Mouse (Mus musculus) B cell, adult 67 days (primary cell): ENCODE results near the gene Epb42. TPM values are rescaled to one million over a fixed set of nuclear protein-coding genes. Genes with fewer than 3 reads are reported as not detected.

ENCODE experiments used
- total RNA-seq, 2 experiments: library from RNA; stranded (reverse); gene quantifications; 4 replicates each; pipeline ENCODE4 v1.2.4; 2023

Gene Epb42
- not detected for total RNA-seq

GRCm38 (mm10) chr2:121036733-121037341, at the start of gene Epb42:
Gene Epb42, minus strand, starts transcription at chr2:121037072.

DNA sequence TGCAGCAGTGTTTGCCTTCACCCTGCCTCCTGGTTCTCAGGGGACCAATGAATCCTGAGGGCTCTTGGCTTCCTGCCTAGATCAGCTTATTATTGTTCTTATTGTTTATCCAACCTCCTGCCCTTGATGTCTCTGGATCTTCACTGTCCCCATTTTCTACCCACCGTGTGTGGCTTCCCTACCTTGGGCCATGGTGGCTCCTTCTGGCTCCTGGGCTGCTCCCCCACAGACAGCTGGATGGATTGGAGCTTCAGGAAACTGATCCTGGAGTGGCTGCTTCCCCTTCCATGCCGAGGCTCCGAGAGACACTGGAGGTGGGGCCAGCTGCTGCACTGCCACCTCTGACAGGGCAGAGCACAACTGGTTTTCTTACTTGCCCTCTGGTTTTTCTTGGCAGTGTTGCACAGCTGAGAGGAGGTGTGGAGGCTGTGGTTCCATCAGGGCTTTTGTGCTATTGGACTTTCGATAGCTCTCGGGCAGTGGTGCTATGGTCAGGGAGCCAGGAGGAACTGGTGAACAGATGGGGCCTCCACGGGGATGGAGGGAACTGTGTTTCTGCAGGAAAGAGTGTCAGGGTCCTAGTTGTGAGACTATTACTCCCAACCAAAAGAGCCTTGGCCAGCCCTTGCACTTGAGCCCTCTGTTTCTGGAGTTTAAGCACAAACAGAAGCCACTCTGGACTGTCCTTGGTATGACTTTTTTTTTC, 48.8 kb upstream of the Epb42 start, which contains the start of gene Tgm5:
Gene Tgm5 (minus strand): TSS at position 362 of the 706 bp plus-strand sequence.

GRCm38 (mm10) chr2:121007925-121008663, 28.8 kb downstream of the Epb42 start, which contains the start of gene Ccndbp1:
Gene Ccndbp1, plus strand, starts transcription at chr2:121008403.

DNA sequence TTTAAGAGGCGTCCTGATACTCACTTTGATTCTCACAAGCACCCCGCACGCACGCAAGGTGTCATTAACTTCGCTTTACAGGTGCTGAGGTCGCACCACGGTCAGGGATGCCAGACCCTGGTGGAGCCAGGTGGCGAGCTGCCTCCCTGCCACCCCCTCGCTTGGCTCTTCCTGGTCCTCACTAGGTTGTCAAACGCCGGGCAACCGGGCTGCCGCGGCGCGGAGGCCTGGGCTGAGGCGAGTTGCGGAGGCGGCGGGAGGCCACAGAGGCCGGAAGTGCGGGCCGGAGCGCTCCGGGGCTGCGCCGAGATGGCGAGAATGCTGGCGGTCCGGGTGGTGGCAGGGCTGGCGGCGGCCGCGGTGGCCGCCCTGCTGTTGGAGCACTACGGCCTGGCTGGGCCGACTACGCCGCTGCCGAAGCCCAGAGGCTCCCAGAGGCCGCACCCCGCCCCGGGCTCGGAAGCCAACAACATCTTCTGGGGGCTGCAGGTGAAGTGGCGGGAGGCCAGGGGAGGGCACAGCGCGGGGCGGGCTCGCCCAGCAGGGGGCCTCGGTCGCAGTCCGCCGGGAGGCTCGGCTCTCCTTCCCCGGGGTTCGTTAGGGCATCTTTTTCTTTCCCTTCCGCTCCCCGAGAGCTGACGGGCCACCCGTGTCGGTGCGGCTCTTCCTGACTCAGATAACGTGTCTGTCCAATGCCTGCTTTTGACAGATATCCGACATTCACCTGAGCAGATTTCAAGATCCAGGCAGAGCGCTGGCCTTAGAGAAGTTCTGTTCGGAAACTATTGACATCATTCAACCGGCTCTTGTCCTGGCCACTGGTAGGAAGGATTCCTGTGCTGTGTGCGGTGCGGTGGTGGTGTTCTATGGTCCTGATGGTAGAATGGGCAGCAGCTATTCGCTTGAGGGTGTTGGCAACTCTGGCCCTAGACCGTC, 59.6 kb downstream of the Epb42 start, which contains the start of gene Tmem62:
Gene Tmem62 (plus strand): TSS at position 28 of the 936 bp plus-strand sequence.

DNA sequence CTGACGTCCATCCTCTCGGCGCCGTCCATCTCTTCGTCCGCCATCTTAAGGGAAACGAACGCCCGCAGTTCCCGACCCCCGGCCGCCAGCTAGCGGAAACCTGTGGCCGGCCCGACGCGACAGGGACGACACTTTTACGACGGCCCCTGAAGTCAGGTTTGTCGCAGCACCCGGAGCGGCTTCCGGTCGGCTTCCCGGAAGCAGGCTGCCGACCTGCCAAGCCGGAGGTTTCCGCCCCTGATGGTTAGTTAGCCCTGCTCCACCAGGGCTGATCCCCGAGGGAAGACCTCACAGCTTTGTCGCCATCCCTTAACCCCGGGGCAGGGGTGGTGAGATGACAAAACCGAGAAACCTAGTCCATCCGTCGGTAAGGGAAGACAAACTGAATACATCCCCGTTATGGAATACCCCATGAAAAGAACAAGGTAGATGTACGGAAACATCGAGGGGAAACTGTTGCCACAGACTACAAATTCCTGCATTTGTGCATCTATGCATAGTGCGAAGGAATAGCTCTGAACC, 66.3 kb downstream of the Epb42 start, which contains the start of gene Ubr1:
Gene Ubr1 (minus strand): TSS at position 157 of the 522 bp plus-strand sequence.

Other genes starting within 250 kb of the Epb42 start
- gene Cdan1, start 186.9 kb downstream of the Epb42 start, total RNA-seq: 10 to 100 TPM; 45.1 to 53.0 TPM
- gene Ttbk2, start 186.5 kb downstream of the Epb42 start, total RNA-seq: 10 to 100 TPM; 10.1 to 12.0 TPM
- gene Ubr1, start 66.4 kb downstream of the Epb42 start, total RNA-seq: 10 to 100 TPM; 72.1 to 73.0 TPM
- gene Tmem62, start 60.1 kb downstream of the Epb42 start, total RNA-seq: 10 to 100 TPM; 21.9 to 30.0 TPM
- gene Ccndbp1, start 28.7 kb downstream of the Epb42 start, total RNA-seq: 10 to 100 TPM; 92.0 to 94.1 TPM
- not detected for gene Tgm5, start 48.8 kb upstream of the Epb42 start, total RNA-seq
- not detected for gene Tgm7, start 72.7 kb upstream of the Epb42 start, total RNA-seq
- gene Adal, start 103.4 kb upstream of the Epb42 start, total RNA-seq: 10 to 100 TPM; 17.0 to 21.0 TPM
- 1 to 10 TPM; 8.4 to 9.7 TPM for gene Lcmt2, start 103.6 kb upstream of the Epb42 start, total RNA-seq
- gene Tubgcp4, start 133.6 kb upstream of the Epb42 start, total RNA-seq: 10 to 100 TPM; 94.6 to 98.7 TPM
- 10 to 100 TPM; 34.8 to 35.8 TPM for gene Zscan29, start 134.1 kb upstream of the Epb42 start, total RNA-seq
- 100 to 1,000 TPM; 105 to 109 TPM for gene Trp53bp1, start 234.3 kb upstream of the Epb42 start, total RNA-seq